Mouse (Mus musculus) embryonic facial prominence, embryonic 15.5 days (tissue): ENCODE measurements at regions not wholly inside any gene's neighbourhood (a gene's known extent, or its start where the extent isn't known, plus 50 kb on each side); places are given as distances from the start of the nearest gene placed in this dataset.

Experiments
- ATAC-seq: fragments of 200-750 bp; cut with Nextera tagmentation; 2 replicates; pipeline ENCODE4 v1.8.0; 2017; ENCODE audit warnings: low read depth, moderate TSS enrichment; ENCODE audit not compliant: insufficient number of reproducible peaks, low FRiP score, low TSS enrichment
- H3K27ac ChIP-seq: fragments of 300-500 bp; sonication (generic); replicated peaks from 2 replicates; pipeline ENCODE4 v1.5.1; 2015; ENCODE audit warnings: mild to moderate bottlenecking, inconsistent platforms
- H3K27me3 ChIP-seq: fragments of 300-500 bp; sonication (generic); 2 replicates; pipeline ENCODE4 v1.6.1; 2015; ENCODE audit warnings: inconsistent platforms
- H3K36me3 ChIP-seq: fragments of 300-500 bp; sonication (generic); 2 replicates; pipeline ENCODE4 v1.6.1; 2015; ENCODE audit warnings: mild to moderate bottlenecking, inconsistent platforms
- H3K4me1 ChIP-seq: fragments of 300-500 bp; sonication (generic); 2 replicates; pipeline ENCODE4 v1.6.1; 2015; ENCODE audit warnings: inconsistent platforms
- H3K4me2 ChIP-seq: fragments of 300-500 bp; sonication (generic); replicated peaks from 2 replicates; pipeline ENCODE4 v1.6.1; 2015; ENCODE audit warnings: mild to moderate bottlenecking, inconsistent platforms
- H3K4me3 ChIP-seq: fragments of 300-500 bp; sonication (generic); replicated peaks from 2 replicates; pipeline ENCODE4 v1.5.1; 2015; ENCODE audit warnings: mild to moderate bottlenecking, inconsistent platforms
- H3K9ac ChIP-seq: fragments of 300-500 bp; sonication (generic); 2 replicates; pipeline ENCODE4 v1.6.1; 2015; ENCODE audit warnings: inconsistent platforms
- H3K9me3 ChIP-seq: fragments of 300-500 bp; sonication (generic); replicated peaks from 2 replicates; pipeline ENCODE4 v1.6.1; 2016; ENCODE audit warnings: inconsistent platforms
- WGBS: fragments of 180-500 bp; shearing (Covaris S2); methylation state at CpG from one replicate; pipeline ENCODE4 v1.1.7; 2015; 5-methylcytosine and 5-hydroxymethylcytosine counted together

DNA sequence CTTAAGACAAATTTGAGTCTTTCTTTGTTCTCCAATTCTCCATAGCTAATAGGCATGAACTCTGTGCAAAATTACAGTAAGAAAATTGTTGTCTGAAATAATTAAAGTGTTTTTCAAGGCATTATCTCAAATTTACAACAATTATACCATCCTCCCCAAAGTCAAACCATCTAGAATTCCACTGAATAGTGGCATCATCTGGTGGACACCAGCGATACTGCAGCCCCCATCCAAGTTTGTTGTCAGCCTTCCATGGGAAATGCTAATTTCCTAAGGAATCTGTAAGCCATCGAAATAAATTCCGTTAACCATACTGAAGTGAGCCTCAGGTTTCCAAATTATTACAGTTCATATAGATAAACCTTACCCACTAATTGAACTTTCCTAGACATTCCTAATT lies 110.7 kb upstream of the Nebl start:
- 35% methylated on average over 3 of the region's 3 CpGs for WGBS
- no peak for ATAC-seq
- no peak overlapping the region for H3K27ac ChIP-seq

GRCm38 (mm10) chr2:17841546-17841945 lies 110.3 kb upstream of the Nebl start:
- Histone ChIP-seq H3K4me1 (peaks cover 26% of the 10 kb centered on the region), H3K9me3 (no peaks in the 10 kb centered on the region), H3K27ac (no peak overlapping the region), H3K9ac (no peak overlapping the region), H3K4me2 (no peak overlapping the region), H3K36me3 (no peaks in the 10 kb centered on the region), H3K4me3 (no peak overlapping the region), H3K27me3 (no peaks in the 10 kb centered on the region)
- no peak for ATAC-seq
- 57% methylated on average over 2 of the region's 2 CpGs for WGBS

More for the DNA sequence above, 110.7 kb upstream of the Nebl start:
- Histone ChIP-seq H3K9me3 (no peaks in the 10 kb centered on the region), H3K36me3 (no peaks in the 10 kb centered on the region), H3K4me1 (peaks cover 26% of the 10 kb centered on the region), H3K4me3 (no peak overlapping the region), H3K9ac (no peak overlapping the region), H3K4me2 (no peak overlapping the region), H3K27me3 (no peaks in the 10 kb centered on the region)

DNA sequence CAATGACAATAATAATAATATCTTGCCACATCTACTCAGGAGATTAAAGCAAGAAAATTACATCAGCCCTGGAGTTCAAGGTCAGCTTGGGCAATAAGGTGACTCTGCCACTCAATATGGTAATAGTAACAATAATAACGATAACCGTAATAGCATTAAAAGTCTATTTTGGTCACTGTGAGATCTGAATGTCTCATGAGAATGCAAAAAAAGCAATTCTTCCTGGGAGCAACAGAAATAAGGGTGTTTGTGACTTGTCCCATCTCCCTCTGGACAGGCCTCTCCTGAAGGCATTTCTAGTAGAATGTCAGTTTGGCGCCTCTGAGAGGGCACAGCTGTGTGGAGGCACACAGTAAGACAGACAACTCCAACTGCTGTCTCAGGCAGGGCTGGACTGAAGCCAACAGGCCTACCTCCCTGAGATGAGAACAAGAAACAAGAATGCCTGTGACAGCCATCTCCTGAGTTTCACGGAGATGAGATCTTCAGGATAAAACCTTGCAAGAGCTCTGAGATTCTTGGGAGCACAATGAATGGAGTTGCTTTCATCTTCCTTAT lies 109.8 kb upstream of the Nebl start:
- ATAC-seq = no peak
- 62% methylated on average over 4 of the region's 4 CpGs for WGBS

GRCm38 (mm10) chr2:17839649-17840048 lies 108.4 kb upstream of the Nebl start:
- WGBS = 31% methylated on average over 4 of the region's 4 CpGs
- Histone ChIP-seq H3K9me3 (no peaks in the 10 kb centered on the region), H3K9ac (no peak overlapping the region), H3K27me3 (no peaks in the 10 kb centered on the region), H3K27ac (no peak overlapping the region), H3K36me3 (no peaks in the 10 kb centered on the region), H3K4me1 (peaks cover 26% of the 10 kb centered on the region), H3K4me3 (no peak overlapping the region), H3K4me2 (no peak overlapping the region)
- ATAC-seq = peak; percentile 78

More for the DNA sequence above, 109.8 kb upstream of the Nebl start:
- Histone ChIP-seq H3K9ac (no peak overlapping the region), H3K9me3 (no peaks in the 10 kb centered on the region), H3K4me2 (no peak overlapping the region), H3K27ac (no peak overlapping the region), H3K27me3 (no peaks in the 10 kb centered on the region), H3K4me3 (no peak overlapping the region), H3K36me3 (no peaks in the 10 kb centered on the region), H3K4me1 (peaks cover 26% of the 10 kb centered on the region)

DNA sequence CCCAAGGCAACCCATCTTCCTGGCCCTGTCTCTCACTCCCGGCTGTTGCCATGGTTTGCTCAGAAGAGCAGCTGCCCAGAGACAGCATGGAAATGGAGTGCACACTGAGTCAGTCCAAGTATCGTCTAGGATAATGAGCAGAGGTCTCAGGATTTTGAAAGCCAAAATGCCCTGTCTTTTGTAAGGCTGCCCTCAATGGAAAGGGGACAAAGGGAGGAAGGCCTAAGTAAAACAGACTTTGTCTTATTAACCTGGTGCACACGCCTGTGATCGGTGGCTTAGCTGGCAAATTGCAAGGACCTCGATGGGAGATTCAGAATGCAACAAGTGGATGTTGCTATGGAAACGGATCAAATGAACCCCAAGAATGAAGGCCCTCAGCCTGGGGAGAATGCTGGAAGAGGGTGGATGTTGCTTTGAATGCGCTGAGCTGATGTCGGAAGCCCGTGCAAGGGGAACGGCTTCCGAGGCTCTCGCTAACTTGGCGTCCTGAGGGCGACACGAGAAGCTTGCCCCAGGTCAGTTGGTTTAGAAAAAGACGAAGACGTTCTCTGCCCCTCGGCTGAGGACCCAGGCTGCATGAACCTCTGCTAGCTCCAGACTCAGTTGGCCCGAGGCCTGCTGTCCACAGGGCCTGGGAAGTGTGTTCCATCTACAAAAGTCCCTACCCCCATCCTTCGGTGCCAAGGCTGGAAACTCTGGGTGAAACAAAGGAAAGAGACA lies 107.8 kb upstream of the Nebl start:
- Histone ChIP-seq H3K9ac (no peak overlapping the region), H3K4me3 (no peak overlapping the region), H3K27ac (no peak overlapping the region), H3K9me3 (no peaks in the 10 kb centered on the region), H3K36me3 (no peaks in the 10 kb centered on the region), H3K4me2 (no peak overlapping the region), H3K27me3 (no peaks in the 10 kb centered on the region), H3K4me1 (peaks cover 26% of the 10 kb centered on the region)
- WGBS = 80% methylated on average over 20 of the region's 20 CpGs
- no peak for ATAC-seq

DNA sequence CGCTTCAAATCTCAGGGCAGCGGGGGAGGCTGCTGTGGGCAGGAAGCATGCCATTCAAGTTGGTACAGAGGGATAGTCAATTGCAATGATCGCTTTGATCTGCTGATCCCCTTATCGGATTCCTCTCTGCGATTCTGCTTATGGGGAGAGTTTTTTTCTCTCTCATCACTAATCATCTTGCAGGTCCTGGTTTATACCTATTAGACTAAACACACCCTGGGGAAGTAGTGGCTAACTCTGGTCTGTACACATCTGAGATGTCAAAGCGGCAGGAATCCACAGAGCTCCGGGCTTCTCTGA lies 107.1 kb upstream of the Nebl start:
- peaks cover 26% of the 10 kb centered on the region for H3K4me1 ChIP-seq
- no peak overlapping the region for H3K4me3 ChIP-seq
- H3K27ac ChIP-seq = no peak overlapping the region
- WGBS = 41% methylated on average over 7 of the region's 7 CpGs
- no peaks in the 10 kb centered on the region for H3K9me3 ChIP-seq
- ATAC-seq = no peak
- H3K36me3 ChIP-seq = no peaks in the 10 kb centered on the region
- H3K4me2 ChIP-seq = no peak overlapping the region; the same call in 1 of the 2 replicates
- no peaks in the 10 kb centered on the region for H3K27me3 ChIP-seq
- no peak overlapping the region for H3K9ac ChIP-seq

DNA sequence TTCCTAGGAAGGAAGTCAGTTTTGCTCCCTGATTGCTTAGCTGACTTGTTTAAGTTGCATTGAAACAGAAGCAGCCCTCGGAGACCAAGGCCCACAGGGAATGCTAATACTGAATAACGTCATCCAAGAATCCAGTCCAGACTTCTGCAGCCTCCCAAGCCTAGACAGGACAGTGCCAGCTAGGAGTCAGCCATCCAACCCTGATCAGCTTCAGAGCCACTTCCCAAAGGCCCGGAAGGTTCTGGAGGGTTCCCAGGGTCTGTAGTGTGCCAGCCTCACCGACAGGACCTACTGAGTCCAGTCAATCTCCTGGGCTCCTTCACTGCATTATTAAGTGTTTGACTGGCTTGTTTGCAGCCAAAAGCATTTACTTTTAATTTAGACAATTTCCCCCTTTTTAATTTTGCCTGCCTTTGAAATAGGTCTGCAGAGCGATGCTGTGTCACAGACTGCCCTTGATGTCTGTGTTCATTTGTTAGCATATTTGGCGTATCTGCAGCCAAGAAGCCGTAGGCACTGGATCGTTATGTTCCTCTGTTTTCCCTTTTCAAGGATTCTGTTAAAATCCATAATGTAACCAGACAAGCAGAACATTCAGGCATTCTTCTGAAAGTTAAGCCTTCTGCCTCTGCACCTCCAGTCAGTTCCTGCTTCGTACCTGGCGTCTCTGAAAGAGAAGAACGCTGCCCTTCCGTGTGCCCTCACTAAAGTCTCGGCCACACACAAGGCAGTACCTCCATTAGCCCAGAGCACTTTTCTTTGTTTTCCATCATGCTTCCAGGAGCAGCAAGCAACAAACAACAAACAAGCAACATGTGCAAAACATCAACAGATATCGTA lies 106.5 kb upstream of the Nebl start:
- ATAC-seq = no peak

GRCm38 (mm10) chr2:17832726-17833125 lies 101.5 kb upstream of the Nebl start:
- Histone ChIP-seq H3K4me1 (peaks cover 5% of the 10 kb centered on the region; the same call in 1 of the 2 replicates), H3K36me3 (no peaks in the 10 kb centered on the region), H3K9ac (no peak overlapping the region), H3K27ac (no peak overlapping the region), H3K4me2 (no peak overlapping the region), H3K4me3 (no peak overlapping the region), H3K9me3 (no peaks in the 10 kb centered on the region), H3K27me3 (no peaks in the 10 kb centered on the region)
- WGBS = 76% methylated on average over 3 of the region's 3 CpGs
- no peak for ATAC-seq

More for the DNA sequence above, 106.5 kb upstream of the Nebl start:
- H3K27ac ChIP-seq = no peak overlapping the region
- H3K4me2 ChIP-seq = peak overlapping the region; percentile 12; the same call in 1 of the 2 replicates
- H3K4me3 ChIP-seq = no peak overlapping the region
- no peaks in the 10 kb centered on the region for H3K36me3 ChIP-seq
- 32% methylated on average over 14 of the region's 14 CpGs for WGBS
- H3K9ac ChIP-seq = no peak overlapping the region
- peaks cover 26% of the 10 kb centered on the region for H3K4me1 ChIP-seq
- no peaks in the 10 kb centered on the region for H3K27me3 ChIP-seq
- H3K9me3 ChIP-seq = no peaks in the 10 kb centered on the region

GRCm38 (mm10) chr2:17830216-17830615 lies 99.0 kb upstream of the Nebl start:
- no peak overlapping the region for H3K4me3 ChIP-seq
- H3K27me3 ChIP-seq = no peaks in the 10 kb centered on the region
- ATAC-seq = no peak
- no peak overlapping the region for H3K27ac ChIP-seq
- no peaks in the 10 kb centered on the region for H3K4me1 ChIP-seq
- no peaks in the 10 kb centered on the region for H3K9me3 ChIP-seq
- H3K9ac ChIP-seq = no peak overlapping the region
- H3K4me2 ChIP-seq = no peak overlapping the region
- no peaks in the 10 kb centered on the region for H3K36me3 ChIP-seq
- WGBS = 81% methylated on average over 5 of the region's 5 CpGs

DNA sequence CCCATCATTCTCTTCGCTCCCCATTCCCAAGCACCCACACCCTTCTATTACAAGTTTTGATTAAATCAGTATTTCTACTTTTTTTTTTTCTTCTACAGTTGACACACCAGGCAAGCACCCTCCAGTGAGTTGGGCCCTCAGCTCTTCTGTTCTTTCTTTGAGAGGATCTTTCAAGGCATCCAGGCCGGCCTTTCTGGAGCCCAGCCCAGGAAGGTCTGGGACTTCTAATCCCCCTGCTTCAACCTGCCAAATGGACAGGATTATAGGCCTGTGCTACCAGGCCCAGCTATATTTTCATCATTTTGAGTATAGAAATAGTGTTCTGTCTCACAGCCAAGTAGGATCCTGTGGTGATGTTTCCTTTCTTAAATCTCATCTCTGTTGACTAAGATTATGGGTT lies 94.0 kb upstream of the Nebl start:
- no peaks in the 10 kb centered on the region for H3K27me3 ChIP-seq
- no peak overlapping the region for H3K27ac ChIP-seq
- no peak for ATAC-seq
- H3K4me1 ChIP-seq = no peaks in the 10 kb centered on the region
- H3K4me2 ChIP-seq = no peak overlapping the region
- no peaks in the 10 kb centered on the region for H3K9me3 ChIP-seq
- H3K36me3 ChIP-seq = no peaks in the 10 kb centered on the region
- no peak overlapping the region for H3K9ac ChIP-seq
- H3K4me3 ChIP-seq = no peak overlapping the region
- 81% methylated on average over 2 of the region's 2 CpGs for WGBS

DNA sequence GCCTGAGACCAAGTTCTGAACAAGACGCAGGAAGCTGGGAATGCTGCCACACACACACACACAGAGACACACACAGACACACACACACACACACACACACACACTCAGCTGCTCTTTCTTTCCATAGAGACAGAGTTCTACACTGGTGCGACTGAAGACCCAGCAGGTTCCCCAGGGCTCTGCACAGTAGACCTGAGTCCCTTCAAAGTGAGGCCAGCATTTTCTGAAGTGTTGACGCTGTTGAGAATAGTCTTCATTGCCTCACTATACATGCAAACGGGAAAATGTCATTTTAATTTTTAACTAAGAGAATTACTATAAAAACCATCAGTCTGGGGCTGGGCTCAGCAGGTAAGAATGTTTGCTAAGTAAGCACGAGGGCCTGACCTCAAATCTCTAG lies 92.9 kb upstream of the Nebl start:
- no peaks in the 10 kb centered on the region for H3K4me1 ChIP-seq
- no peaks in the 10 kb centered on the region for H3K36me3 ChIP-seq
- no peak overlapping the region for H3K4me3 ChIP-seq
- H3K4me2 ChIP-seq = no peak overlapping the region
- no peak overlapping the region for H3K9ac ChIP-seq
- ATAC-seq = no peak
- no peak overlapping the region for H3K27ac ChIP-seq
- no peaks in the 10 kb centered on the region for H3K27me3 ChIP-seq
- WGBS = 78% methylated on average over 5 of the region's 5 CpGs
- H3K9me3 ChIP-seq = no peaks in the 10 kb centered on the region
